ENCODE assay signal across 9 mouse cellular contexts in genomic region chr17:26009540-26009939, GRCm38 (mm10). TPM values are rescaled to one million over a fixed set of nuclear protein-coding genes. Genes with fewer than 3 reads are reported as not detected.
DNase-seq lines count a peak whose midpoint lies in the region; ATAC-seq and TF ChIP-seq lines count a peak whose summit lies in the region.
"Had no signal": no experiment of that assay in that cellular context is flagged by ENCODE, and none has a peak within 500 bp of the region (broad histone marks: within the 10 kb centered on the region; RNA-seq: fewer than 3 reads in every experiment).

No protein-coding gene starts in this region.

- DNase-seq in CD8-positive naive resting alpha-beta T cell, adult 2 months (ENCODE audit: low read depth in 2 of 2, low spot score in 2 of 2): peak; percentile 67 to 78
- DNase-seq in kidney, postnatal 25 days: peak; percentile 79 to 89
- DNase-seq in liver, embryonic 14.5 days (ENCODE audit: low read depth in 3 of 3, low spot score in 3 of 3): peak; percentile 72 to 78 (median 75)
- DNase-seq in testis, postnatal 10 days (ENCODE audit: low spot score): peak; percentile 84

- TF ChIP-seq EP300 in liver, embryonic 14.5 days (IDR thresholded peaks at IDR 0.05; ENCODE audit: low read depth): no peak

- no peak overlapping the region for H3K4me2 ChIP-seq in heart, embryonic 14.5 days (ENCODE audit: low read length)
- H3K4me2 ChIP-seq in liver, embryonic 14.5 days (ENCODE audit: low read depth): no peak overlapping the region
- H3K4me2 ChIP-seq in neural tube, embryonic 13.5 days: no peak overlapping the region
- H3K4me2 ChIP-seq: limb, embryonic 12.5 days had no signal

- WGBS in heart, embryonic 14.5 days: 26% methylated on average over 4 of the region's 4 CpGs
- WGBS in liver, embryonic 14.5 days (ENCODE audit: insufficient replicate concordance): 21% methylated on average over 4 of the region's 4 CpGs
- WGBS in neural tube, embryonic 13.5 days: 32% methylated on average over 4 of the region's 4 CpGs

- no peak overlapping the region for H3K9ac ChIP-seq in heart, embryonic 14.5 days (ENCODE audit: low read length)
- H3K9ac ChIP-seq in liver, embryonic 14.5 days (replicated peaks): no peak overlapping the region
- H3K9ac ChIP-seq in neural tube, embryonic 13.5 days: no peak overlapping the region
- H3K9ac ChIP-seq: limb, embryonic 12.5 days had no signal

- no peaks in the 10 kb centered on the region for H3K27me3 ChIP-seq in heart, embryonic 14.5 days (ENCODE audit: control insufficient read depth, insufficient read depth, low read length)
- no peaks in the 10 kb centered on the region for H3K27me3 ChIP-seq in liver, embryonic 14.5 days (ENCODE audit: control insufficient read depth, insufficient read depth, low read length)
- H3K27me3 ChIP-seq in neural tube, embryonic 13.5 days: no peaks in the 10 kb centered on the region
- H3K27me3 ChIP-seq: limb, embryonic 12.5 days had no signal

- no peaks in the 10 kb centered on the region for H3K9me3 ChIP-seq in heart, embryonic 14.5 days (ENCODE audit: control insufficient read depth, low read length)
- H3K9me3 ChIP-seq in liver, embryonic 14.5 days (ENCODE audit: control insufficient read depth, low read length): no peaks in the 10 kb centered on the region
- H3K9me3 ChIP-seq in neural tube, embryonic 13.5 days: no peaks in the 10 kb centered on the region
- H3K9me3 ChIP-seq: limb, embryonic 12.5 days had no signal

- no peak overlapping the region for H3K4me3 ChIP-seq in bone marrow macrophage, adult 2 months (ENCODE audit: insufficient read depth, low read length)
- no peak overlapping the region for H3K4me3 ChIP-seq in heart, embryonic 14.5 days (ENCODE audit: control insufficient read depth in 1 of 2, insufficient read depth in 1 of 2, low read depth in 1 of 2, low read length in 2 of 2)
- H3K4me3 ChIP-seq in liver, embryonic 14.5 days (ENCODE audit: insufficient read depth in 1 of 2, low read depth in 2 of 2, low read length in 2 of 2): no peak overlapping the region
- no peak overlapping the region for H3K4me3 ChIP-seq in neural tube, embryonic 13.5 days
- H3K4me3 ChIP-seq: limb, embryonic 12.5 days had no signal

- H3K36me3 ChIP-seq in heart, embryonic 14.5 days (ENCODE audit: control insufficient read depth, insufficient read depth, low read length): peaks cover 31% of the 10 kb centered on the region
- H3K36me3 ChIP-seq in liver, embryonic 14.5 days (replicated peaks; ENCODE audit: control insufficient read depth, insufficient read depth, low read depth): no peaks in the 10 kb centered on the region
- peaks cover 84% of the 10 kb centered on the region for H3K36me3 ChIP-seq in neural tube, embryonic 13.5 days

- peaks cover 26% of the 10 kb centered on the region for H3K4me1 ChIP-seq in bone marrow macrophage, adult 2 months (ENCODE audit: control insufficient read depth, insufficient read depth, low read length)
- peaks cover 3 to 7% of the 10 kb centered on the region in 2 experiments; a peak in 2 of 4 replicates for H3K4me1 ChIP-seq in heart, embryonic 14.5 days (ENCODE audit: control insufficient read depth in 2 of 2, insufficient read depth in 2 of 2, low read length in 2 of 2)
- peaks cover 9 to 24% of the 10 kb centered on the region in 2 experiments for H3K4me1 ChIP-seq in liver, embryonic 14.5 days (replicated peaks; ENCODE audit: control insufficient read depth in 2 of 2, insufficient read depth in 2 of 2, low read length in 1 of 2)
- H3K4me1 ChIP-seq in neural tube, embryonic 13.5 days (replicated peaks): peaks cover 10% of the 10 kb centered on the region; the same call in 1 of the 2 replicates

- no peak for TF ChIP-seq POLR2A in bone marrow macrophage, adult 2 months (IDR thresholded peaks at IDR 0.05; ENCODE audit: borderline replicate concordance, low read depth, low read length)

- H3K27ac ChIP-seq in bone marrow macrophage, adult 2 months (ENCODE audit: insufficient read depth, low read depth, low read length): no peak overlapping the region
- H3K27ac ChIP-seq in heart, embryonic 14.5 days (replicated peaks in 1 of 2; ENCODE audit: control insufficient read depth in 1 of 2, insufficient read depth in 1 of 2, low read depth in 2 of 2, low read length in 2 of 2): peak overlapping the region in 1 of 2 experiments; percentile 71; a peak in 1 of 4 replicates
- no peak overlapping the region for H3K27ac ChIP-seq in liver, embryonic 14.5 days
- 0 out of 2 replicates have a peak overlapping the region, but pooled peaks have one; percentile 15 for H3K27ac ChIP-seq in neural tube, embryonic 13.5 days (replicated peaks)
- H3K27ac ChIP-seq: limb, embryonic 12.5 days had no signal

- peak; percentile 72 for ATAC-seq in erythroid progenitor cell, adult 5-6 weeks (replicated peaks; ENCODE audit: low FRiP score, poor library complexity, severe bottlenecking)
- ATAC-seq in heart, embryonic 14.5 days (ENCODE audit: insufficient number of reproducible peaks, insufficient read depth, low FRiP score, low read depth): peak; percentile 49; the same call in 1 of the 2 replicates
- peak; percentile 55; the same call in 1 of the 2 replicates for ATAC-seq in liver, embryonic 14.5 days (ENCODE audit: insufficient read depth)
- ATAC-seq in neural tube, embryonic 13.5 days (ENCODE audit: low read depth): peak; percentile 88

- peak; percentile 98 for TF ChIP-seq CTCF in bone marrow macrophage, adult 2 months (IDR thresholded peaks at IDR 0.05; ENCODE audit: low read depth, low read length)
- peak; percentile 100 for TF ChIP-seq CTCF in liver, embryonic 14.5 days (IDR thresholded peaks at IDR 0.05; ENCODE audit: low read depth)

RNA-seq across cellular contexts. Expression of gene Capn15, which starts 23.9 kb away (rescaled TPM):
- polyA plus RNA-seq in bone marrow macrophage, adult 2 months (2012; ENCODE audit: insufficient read depth, insufficient read length, missing spikeins): 12.1 and 12.7 TPM in 2 replicates
- 9.6 and 9.7 TPM in 2 replicates for total RNA-seq in erythroid progenitor cell, adult 5-6 weeks (2015; ENCODE audit: low replicate concordance)
- 5.7 and 9.1 TPM in 2 replicates for total RNA-seq in erythroid progenitor cell, adult 5-6 weeks (2017; ENCODE audit: low replicate concordance)
- polyA plus RNA-seq in heart, embryonic 14.5 days (2014; fragmentation: Nextera tagmentation; extraction: Ambion mirVana): 11.2 and 11.3 TPM in 2 replicates
- 7.7 and 9.0 TPM in 2 replicates for polyA plus RNA-seq in liver, embryonic 14.5 days (2012; rRNA removed)
- polyA plus RNA-seq in liver, embryonic 14.5 days (2014; fragmentation: Nextera tagmentation; extraction: Ambion mirVana): 8.3 and 11.8 TPM in 2 replicates
- 16.7 and 20.5 TPM in 2 replicates for polyA plus RNA-seq in neural tube, embryonic 13.5 days (2015; fragmentation: Nextera tagmentation; extraction: Ambion mirVana)

RNA-seq across cellular contexts. Expression of gene A930017K11Rik, which starts 57.2 kb away (rescaled TPM):
- polyA plus RNA-seq in bone marrow macrophage, adult 2 months (2012; ENCODE audit: insufficient read depth, insufficient read length, missing spikeins): not detected in 2 replicates
- total RNA-seq in erythroid progenitor cell, adult 5-6 weeks (2015; ENCODE audit: low replicate concordance): not detected in 2 replicates
- total RNA-seq in erythroid progenitor cell, adult 5-6 weeks (2017; ENCODE audit: low replicate concordance): not detected in 2 replicates
- polyA plus RNA-seq in heart, embryonic 14.5 days (2014; fragmentation: Nextera tagmentation; extraction: Ambion mirVana): 0.09 TPM in 1 of 2 replicates, not detected in the other
- polyA plus RNA-seq in liver, embryonic 14.5 days (2012; rRNA removed): 0.16 and 0.24 TPM in 2 replicates
- 0.13 and 0.37 TPM in 2 replicates for polyA plus RNA-seq in liver, embryonic 14.5 days (2014; fragmentation: Nextera tagmentation; extraction: Ambion mirVana)
- polyA plus RNA-seq in neural tube, embryonic 13.5 days (2015; fragmentation: Nextera tagmentation; extraction: Ambion mirVana): 0.22 and 0.34 TPM in 2 replicates

RNA-seq across cellular contexts. Expression of gene Rab11fip3, which starts 59.8 kb away (rescaled TPM):
- polyA plus RNA-seq in bone marrow macrophage, adult 2 months (2012; ENCODE audit: insufficient read depth, insufficient read length, missing spikeins): 7.9 and 8.3 TPM in 2 replicates
- not detected in 2 replicates for total RNA-seq in erythroid progenitor cell, adult 5-6 weeks (2015; ENCODE audit: low replicate concordance)
- 0.26 TPM in 1 of 2 replicates, not detected in the other for total RNA-seq in erythroid progenitor cell, adult 5-6 weeks (2017; ENCODE audit: low replicate concordance)
- 12.3 and 12.8 TPM in 2 replicates for polyA plus RNA-seq in heart, embryonic 14.5 days (2014; fragmentation: Nextera tagmentation; extraction: Ambion mirVana)
- 2.1 and 2.3 TPM in 2 replicates for polyA plus RNA-seq in liver, embryonic 14.5 days (2012; rRNA removed)
- polyA plus RNA-seq in liver, embryonic 14.5 days (2014; fragmentation: Nextera tagmentation; extraction: Ambion mirVana): 1.4 and 1.8 TPM in 2 replicates
- polyA plus RNA-seq in neural tube, embryonic 13.5 days (2015; fragmentation: Nextera tagmentation; extraction: Ambion mirVana): 25.9 and 28.3 TPM in 2 replicates
